Mouse (Mus musculus) heart, postnatal 4 days (tissue): ENCODE results near the gene A1cf. TPM values are rescaled to one million over a fixed set of nuclear protein-coding genes. Genes with fewer than 3 reads are reported as not detected.

Experiments used
- DNase-seq: peaks from one replicate; pipeline ENCODE4 v3.0.0; 2021
- total RNA-seq, 2 experiments: library from RNA; stranded (reverse); gene quantifications; 2 replicates each; pipeline ENCODE4 v1.2.3; 2021

Gene A1cf
- not detected for total RNA-seq

DNA sequence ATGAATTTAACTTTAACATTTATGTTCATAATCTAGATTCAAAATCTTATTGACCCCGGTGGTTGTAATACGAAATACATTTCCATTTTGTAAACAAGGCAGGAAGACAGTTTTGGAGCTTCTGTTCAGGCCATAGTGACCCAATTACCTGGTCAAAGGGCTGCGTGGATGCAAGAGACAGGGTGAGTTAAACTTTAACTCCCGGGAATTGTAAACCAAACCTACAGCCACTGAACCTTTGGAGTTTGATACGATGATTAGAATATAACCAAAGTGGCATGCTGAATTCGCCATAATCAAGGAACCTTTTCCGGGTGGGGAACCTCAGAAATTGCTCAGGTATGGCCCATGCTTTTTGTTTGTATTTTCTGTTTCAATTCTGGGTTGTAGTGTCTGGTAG, at the start of gene A1cf:
TSS of gene A1cf (plus strand) at position 244 of the 400 bp plus-strand sequence.
- no peak for DNase-seq

DNA sequence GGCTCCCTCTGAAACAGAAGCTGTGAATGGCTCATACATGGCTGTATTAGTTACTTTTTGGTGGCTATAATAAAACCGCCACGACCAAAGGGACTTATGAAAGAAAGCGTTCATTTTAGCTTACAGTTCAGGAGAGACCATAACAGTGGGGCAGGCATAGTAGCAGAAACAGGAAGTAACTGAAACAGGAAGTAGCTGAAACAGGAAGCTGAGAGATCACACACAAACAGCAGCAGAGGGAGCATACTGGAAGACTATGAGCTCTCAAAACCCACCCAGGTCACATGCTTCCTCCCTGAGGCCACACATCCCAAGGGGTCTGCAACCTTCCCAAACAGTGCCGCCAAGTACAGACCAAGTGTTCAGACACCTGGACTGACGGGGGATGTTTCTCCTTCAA, 34.3 kb upstream of the A1cf start:
- DNase-seq = no peak

DNA sequence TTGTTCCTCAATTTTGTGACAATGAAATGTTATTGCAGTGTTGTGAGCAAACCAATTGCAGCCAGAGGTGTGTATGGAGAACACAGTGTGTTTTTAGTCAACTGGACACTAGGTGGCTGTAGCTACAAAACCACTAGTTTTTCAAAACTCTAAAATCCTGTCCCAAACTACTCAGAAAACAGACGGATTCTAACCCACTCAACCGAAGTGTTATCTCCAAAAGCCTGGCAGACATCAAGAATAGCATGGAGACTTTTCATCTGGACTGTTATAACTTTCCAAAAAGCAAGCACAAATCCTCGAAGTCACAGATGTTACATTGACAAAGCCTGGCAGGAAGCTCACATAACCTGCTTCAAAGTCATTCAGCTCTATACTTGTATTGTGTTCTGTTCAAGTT, 6.7 kb upstream of the A1cf start:
- DNase-seq = no peak

DNA sequence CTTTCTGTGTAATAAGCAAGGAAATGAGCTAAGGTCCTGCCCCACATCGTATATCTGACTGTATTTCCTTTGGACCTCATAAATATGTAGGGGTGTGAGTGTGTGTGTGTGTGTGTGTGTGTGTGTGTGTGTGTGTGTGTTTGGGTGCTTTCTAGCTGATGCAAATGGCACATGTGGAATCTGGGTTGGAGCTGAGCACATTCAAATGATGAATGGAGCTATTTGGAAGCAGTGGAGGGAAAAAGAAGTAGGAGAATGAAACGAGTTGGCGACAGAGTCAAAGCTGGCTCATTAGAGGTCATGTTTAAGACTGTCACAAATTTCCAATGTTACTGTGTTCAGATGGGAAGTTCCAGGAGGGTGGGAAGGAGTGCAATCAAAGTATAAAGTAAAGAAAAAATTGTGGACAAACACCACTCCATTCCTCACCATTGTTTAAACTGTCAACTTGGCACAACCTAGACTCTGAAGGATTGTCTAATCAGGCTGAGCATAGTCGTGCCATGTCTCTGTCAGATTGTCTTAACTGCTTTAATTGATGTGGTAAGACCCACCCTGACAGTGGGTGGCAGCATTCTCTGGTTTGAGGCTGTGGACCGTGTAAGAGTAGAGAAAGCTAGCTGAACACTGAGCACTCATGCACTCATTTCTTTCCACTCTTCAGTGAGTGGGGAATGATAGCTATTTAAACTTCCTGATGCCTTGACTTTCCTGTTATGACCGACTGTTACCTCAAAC, 5.9 kb upstream of the A1cf start:
- DNase-seq = no peak

DNA sequence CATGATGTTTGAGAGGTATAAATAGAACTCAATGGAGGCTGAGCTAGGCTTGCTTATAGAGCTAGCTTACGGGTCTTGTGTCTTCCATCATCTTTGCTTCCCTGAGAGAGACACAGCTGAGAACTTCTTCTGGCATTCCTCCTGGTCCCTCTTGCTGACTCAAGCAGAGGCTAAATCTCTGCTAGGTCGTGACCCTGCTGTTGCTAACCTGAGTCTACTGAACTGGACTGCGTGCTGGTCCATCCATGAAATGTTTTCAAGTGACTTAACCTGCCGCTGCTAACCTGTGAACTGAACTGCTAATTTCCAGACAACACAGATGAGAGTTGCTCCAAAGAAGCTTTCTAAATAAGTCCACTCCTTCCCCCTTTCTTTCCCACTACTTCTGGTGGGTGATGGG, 3.1 kb upstream of the A1cf start:
- no peak for DNase-seq

DNA sequence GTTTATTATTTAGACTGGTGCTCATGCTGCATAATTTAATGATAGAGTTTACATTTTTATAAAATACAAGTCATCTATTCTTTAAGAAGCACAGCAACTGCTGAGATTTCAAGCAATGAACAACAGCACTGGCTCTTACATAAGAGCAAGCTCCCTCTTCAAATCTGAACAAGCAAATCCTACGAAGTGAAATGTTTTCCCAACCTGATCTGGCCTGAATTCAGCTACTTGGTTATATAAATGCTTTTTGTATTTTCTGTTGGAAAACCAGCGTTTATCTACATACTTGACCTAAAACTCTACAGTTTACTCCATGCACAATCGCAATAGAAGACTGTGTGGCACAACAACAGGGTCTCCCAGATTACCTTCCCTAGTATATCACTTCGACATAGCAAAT, 488 bp upstream of the A1cf start:
- no peak for DNase-seq

DNA sequence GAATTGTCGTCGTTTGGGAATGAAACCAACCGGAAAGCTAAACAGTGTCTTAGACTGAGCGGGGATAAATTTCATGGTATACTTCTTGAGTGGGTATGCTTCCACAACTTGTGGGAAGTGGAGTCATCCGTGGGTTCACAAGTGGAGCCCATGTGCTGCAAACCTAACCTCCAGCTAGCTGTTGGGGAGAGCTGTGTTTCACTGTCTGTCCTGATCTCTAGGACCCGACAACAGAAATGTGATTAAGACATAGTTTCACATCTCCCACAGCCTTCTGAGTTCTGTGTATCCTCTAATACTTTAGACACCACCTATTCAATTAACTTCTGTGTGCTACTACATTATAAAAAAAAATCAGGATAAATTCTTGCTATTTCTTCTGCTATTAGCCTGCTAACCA, 407 bp downstream of the A1cf start:
- DNase-seq = no peak

DNA sequence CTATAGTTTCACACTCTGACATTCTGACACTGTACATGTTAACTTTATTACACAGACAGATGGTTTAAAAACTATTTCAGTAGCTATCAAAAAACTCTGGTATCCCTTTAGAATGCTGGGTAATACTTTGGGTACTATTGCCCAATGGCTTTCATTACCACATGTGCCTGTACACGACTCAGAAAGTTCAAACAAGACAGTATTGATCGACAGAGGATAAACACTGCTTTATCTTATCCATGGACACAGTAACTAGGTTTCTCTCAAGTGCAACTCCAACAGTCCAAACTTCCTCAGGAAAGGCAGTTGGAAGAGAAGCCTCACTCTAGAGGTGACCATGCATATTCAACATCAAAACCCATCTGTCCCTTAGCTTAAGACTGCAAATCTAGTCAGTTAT, 2.8 kb downstream of the A1cf start:
- no peak for DNase-seq

DNA sequence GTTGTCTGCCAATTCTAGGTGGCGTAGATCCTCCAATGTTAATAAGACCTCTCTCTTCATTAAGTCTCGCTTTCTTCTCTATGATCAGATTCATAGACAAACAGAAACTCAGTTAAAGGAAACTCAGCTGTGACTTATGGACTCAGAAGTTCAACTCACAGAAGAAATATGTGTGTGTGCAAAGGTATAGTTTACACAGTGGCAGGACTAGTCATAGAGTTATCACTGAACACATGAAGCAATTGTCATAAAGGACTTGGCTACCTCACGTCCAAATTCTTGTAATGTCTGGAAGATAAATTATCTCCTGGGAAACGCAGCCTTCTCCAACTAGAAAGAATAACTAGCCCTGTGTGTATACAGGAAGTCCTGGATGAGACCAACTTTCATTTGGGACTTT, 9.4 kb downstream of the A1cf start:
- DNase-seq = no peak

DNA sequence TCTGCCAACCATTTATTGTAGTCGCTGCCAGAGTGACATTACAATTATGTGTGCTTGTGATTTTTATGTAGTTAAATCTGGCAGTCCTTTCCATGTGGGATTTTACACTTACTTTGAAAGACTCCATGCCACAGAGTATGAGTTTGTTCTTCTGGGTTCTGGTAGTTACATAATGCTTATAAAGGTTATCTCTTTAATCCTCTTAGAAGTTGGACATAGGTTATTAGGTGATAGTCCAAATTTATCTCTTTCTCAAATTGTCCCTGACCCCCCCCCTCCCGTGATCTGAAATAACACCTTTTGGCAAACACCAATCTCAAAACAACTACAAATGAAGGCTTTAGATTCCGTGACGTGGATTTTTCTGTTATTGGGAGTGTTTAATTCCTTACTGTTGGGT, 16.0 kb downstream of the A1cf start:
- no peak for DNase-seq

DNA sequence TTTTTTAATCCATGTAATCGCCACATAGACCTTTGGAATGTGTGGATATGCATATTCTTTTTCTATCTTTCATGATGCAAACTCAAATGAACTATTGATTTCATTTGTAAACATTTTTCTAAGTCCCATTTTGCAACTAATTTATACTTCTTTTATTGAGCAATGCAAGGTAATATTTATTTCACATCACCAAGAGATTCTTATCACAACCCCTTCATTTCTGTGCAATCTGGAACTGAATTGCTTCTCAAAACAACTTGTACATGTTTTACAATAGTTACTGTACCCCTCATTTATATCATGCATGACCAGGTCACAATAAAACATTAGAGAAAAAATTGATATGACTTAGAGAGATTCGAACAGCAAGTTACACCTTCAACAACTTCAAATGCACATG, 18.7 kb downstream of the A1cf start:
- no peak for DNase-seq

DNA sequence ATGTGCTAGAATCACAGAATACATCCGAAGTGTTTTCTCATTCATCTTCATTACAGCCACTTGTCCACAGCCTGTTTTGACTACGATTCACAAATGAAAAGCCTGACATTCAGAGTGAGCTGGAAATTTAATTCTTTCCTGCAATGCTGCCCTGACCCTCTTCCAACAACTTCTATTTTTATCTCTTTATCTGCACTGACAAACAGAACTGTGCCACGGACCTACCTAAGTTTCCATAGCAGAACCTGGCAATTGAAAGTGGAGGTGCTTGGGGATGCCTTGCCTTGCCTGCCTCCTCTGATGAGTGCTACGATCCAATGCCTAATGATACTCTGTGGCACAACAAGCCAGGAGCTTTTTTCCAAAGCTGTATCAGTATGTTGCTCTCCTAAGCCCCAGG, 21.4 kb downstream of the A1cf start:
- DNase-seq = no peak

DNA sequence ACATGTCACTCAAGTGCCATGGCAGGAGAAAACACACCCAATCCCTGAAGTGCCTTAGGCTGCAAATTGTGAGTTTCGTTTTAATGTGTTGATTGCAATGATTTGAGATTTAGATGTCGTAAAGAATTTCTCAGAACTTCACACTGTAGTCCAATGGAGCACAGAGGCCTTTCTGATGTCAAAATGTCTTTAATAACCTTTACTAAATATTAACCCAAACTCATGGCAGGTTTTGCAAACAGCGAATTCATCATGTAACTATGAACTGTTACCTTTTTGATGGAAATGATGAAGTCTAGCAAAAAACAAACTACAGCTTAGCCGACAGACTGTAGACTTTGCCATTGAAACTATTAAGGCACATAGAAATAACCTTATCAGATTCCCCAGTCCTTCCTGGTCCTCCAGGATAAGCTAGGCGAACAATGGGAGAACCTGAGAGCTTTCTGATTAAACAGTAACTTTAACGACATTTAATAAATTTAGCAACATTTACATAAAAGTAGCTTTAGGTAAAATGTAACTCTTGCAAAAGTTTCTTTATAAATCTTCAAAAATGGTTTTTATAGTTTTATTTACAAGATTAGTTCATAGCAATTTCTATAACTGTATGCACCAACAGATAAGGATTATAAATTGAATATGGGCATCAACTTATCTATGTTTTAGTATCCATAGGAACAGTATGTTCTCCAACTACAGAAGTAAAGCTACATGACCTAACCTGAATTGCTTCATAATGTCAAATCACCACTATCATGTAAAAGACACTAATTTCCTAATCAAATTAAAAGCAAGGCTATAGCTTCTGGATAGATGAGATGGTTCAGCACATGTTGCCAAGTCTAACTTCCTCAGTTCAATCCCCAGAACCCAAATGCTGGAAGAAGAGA, 22.7 kb downstream of the A1cf start:
- no peak for DNase-seq

DNA sequence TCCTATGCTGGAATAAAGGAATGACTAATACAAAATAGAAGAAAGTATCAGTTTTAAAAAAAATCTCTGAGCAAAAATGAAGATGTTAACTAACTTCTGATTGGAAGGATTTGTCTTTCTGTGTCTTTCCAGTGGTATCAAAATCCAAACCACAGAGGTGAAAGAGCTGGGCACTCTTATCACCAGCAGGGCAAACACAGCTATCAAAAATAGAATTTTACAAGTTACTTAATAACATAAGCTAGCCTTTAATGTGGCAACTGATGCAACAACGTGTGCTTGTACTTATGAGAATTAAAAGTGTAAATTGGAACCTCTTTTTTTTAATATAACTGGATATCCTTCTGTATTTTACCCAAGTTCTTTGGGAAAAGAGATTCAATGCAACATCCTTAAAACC, 27.4 kb downstream of the A1cf start:
- no peak for DNase-seq

DNA sequence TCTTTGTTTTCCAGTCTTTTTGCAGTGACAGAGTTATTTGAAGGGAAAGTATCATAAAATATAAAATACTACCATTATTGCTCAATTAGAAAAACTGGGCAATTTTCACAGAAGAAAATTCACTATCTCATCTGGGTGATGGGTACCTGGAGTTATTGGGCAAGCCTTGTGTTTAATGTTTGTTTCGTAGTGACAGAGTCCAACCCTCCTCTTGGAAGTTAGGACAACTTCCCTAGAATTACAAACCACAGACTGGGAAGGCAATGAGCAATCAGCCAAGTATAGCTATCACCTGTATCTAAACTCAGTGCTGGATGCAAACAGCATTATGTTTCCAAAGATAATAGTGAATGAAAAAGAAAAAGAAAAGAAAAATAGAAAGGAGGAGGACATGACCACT, 28.1 kb downstream of the A1cf start:
- DNase-seq = no peak

DNA sequence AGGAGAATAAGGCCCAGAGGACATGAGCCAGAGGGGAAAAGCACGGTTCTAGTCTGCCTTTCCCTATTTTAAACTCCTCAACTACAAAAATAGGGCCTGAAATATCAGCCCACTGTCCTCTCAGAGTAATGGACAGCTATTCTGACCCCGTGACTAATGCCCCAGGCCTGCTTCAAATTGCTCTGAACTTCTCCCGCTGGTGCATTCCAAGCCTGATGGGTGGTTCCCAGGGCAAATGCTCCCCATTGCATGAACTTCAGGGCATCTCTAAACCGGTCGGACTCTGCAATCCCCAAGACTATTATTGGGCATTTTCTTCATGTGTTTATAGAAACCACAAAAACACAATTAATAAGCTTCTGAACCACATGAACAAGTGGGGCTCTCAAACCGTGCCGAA, 37.1 kb downstream of the A1cf start:
- no peak for DNase-seq

DNA sequence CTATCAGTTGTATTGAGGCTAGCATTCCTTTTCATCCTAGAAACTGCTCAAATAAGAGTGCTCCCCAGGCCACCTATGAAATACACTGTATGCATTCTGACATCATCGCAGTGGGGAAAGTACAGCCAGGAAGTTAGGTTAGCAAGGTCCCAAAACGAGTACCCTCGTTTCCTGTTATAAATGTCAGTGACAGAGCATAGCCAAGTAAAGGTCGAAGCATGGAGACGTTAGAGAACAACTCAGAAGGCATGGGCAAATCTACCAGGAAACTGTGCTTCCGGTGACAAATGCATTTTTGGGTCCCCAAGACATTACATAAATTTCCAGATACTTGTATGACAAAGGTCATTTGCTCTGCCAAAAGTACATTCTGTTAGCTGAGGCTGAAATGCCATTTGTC, 41.9 kb downstream of the A1cf start:
- no peak for DNase-seq

DNA sequence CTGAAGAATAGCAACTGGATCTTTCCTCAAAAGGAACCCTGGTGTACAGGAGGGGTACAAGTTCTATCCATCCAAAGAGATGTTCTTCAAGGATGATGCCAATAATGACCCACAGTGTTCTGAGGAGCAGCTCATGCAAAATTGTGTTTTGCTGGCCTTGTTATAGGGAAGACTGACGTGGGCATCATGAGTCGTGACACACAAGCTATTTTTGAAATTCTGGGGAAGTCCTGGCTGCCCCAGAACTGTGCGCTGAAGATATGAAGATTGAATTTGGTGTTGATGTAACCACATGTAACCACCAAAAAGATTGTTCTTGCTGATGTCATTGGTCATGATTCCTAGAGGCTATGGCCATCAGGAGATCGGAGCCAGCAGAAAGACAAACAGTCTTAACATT, 45.4 kb downstream of the A1cf start:
- DNase-seq = no peak

DNA sequence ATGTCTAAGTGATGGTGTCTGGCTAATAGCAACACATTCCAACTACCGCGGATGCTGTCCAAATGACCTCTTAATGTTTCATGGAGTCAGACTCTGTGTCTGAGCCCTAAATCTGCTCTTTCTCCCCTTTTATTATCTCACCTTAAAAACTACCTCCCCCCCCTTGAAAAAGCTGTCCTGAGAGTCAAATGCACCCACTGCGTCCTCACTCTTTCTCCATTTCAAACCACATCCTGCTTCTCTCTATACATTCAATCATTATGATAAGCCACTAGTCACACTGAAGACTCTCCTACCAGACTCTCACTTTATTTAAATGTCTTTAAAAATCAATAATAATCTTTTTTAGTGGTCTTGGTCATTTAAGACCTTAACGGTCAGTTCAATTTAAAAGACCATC, 51.8 kb downstream of the A1cf start:
- DNase-seq = no peak

DNA sequence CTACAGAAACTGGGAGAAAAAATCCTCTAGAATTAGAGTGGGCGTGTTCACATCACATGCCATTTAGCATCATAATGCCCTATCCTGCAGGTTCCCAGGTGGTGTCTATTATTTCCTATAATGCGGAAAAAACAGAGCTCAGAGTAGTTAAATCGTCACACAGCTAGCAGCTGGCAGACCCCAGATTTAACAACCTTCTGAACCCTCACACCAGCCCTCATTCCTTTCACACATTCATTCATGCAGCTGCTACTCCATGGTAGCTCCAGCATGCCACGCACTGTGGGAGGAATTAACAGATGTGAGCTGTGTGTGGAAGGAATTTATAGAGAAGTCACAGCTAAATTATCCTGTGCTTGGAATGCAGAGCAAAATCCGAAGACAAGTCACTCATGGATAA, 53.3 kb downstream of the A1cf start:
- no peak for DNase-seq

DNA sequence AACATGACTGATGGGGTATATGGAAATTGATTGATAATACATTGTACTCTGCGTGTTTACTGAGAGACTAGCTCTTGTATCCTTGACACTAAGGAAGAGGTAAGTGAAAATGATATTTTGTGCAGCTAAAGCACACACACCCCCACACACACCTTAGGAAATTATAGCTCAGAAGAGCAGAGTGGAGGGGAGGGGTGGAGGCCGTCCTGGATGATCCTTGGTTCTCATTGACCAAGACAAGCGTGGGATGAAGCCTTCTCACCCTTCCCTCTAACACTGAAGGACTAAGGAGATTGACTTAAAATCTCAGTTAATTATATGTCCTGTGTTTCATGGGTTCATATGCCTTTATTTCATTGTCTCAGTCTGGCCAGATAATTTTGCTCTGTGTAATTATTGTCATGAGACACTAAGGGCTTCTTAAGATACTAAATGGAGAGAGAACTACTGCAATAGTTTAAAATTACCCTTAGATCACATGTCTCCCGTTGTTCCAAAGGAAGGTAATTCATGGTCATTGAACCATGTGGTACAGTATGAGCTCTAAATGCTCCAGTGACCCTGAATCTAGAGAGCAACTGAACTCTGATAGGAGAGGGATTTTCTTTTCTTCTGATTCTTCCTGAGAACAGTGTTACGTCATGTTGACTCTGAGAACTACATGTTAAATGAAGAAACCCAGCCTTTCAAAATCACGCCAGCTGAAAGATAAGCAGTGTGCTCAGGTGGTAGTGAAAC, 55.2 kb downstream of the A1cf start:
- no peak for DNase-seq

DNA sequence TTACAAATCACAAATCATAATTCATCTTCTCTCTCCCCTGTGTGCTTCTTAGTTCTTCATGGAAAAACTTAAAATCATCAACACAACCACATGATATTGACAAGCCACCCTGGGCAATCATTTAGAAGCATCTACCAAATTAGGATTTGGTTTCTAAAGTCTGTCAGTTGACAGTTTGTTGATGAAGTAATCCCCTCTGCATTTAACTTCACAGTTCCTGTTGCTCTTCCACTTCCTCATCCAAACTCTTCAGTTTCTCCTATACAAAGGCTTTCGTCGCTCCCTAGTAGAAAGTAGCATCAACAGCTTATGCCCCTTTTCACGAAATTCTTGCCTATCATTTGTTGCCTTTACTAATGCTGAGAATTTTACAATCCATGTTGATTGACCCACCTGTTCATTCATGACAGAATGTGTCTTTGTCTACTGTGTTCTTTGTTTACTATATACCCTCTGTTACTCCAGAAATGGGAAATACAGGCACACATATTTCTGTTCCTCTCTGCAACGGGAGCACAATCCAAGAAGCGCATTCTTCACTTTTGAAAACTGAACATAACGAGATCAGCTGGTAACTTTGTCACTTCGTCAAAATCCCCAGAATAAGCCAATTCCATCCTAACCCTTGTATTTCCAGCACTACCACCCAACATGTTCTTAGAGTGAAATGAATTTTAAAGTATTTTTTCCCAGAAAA, 82.4 kb downstream of the A1cf start:
- DNase-seq = no peak

DNA sequence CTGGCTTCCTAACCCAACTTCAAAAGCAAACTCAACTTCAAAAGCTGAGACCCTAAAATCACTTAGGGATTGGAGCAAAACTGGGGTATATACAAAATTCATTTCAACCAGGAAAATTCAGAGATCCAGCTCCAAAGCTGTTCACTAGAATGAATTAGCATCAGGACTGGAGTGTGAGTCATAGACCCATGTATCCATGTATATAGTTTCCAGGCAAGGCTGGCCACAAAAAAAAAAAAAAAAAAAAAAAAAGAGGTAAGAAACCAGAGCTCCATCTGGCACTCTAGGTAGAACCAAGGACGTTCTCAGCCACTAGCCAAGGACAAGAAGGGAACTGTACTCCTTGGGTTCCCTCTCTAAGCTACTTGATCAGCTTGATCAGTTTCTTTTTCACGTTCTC, 85.2 kb downstream of the A1cf start:
- no peak for DNase-seq
